Mouse (Mus musculus) midbrain, postnatal 0 days (tissue): ENCODE measurements around the gene Tmem39b. TPM values are rescaled to one million over a fixed set of nuclear protein-coding genes. Genes with fewer than 3 reads are reported as not detected.
A peak's percentile ranks its signal among the peaks of the same experiment; 100 is the strongest.
"Not testable (repeated sequence)": the region's sequence is repeated elsewhere in the genome, so short reads cannot be mapped to it uniquely, and the experiment has no call there.

Experiments used
- ATAC-seq: fragments of 200-750 bp; cut with Nextera tagmentation; 2 replicates; pipeline ENCODE4 v1.8.0; 2017; ENCODE audit warnings: moderate number of reproducible peaks, mild to moderate bottlenecking, moderate TSS enrichment, moderate library complexity; ENCODE audit not compliant: low FRiP score
- DNase-seq: peaks from one replicate; pipeline ENCODE4 v3.0.0-alpha.2; 2015; ENCODE audit warnings: low spot score
- H3K27ac ChIP-seq: fragments of 300-500 bp; sonication (generic); 2 replicates; pipeline ENCODE4 v1.5.1; 2014; ENCODE audit warnings: low read depth, mild to moderate bottlenecking, low read length, mixed read lengths
- H3K27me3 ChIP-seq: fragments of 300-500 bp; sonication (generic); 2 replicates; pipeline ENCODE4 v1.6.1; 2014; ENCODE audit warnings: low read length, control low read depth, mixed read lengths; ENCODE audit not compliant: insufficient read depth
- H3K36me3 ChIP-seq: fragments of 300-500 bp; sonication (generic); 2 replicates; pipeline ENCODE4 v1.6.1; 2014; ENCODE audit warnings: low read length, control low read depth, mixed read lengths; ENCODE audit not compliant: insufficient read depth
- H3K4me1 ChIP-seq: fragments of 300-500 bp; sonication (generic); 2 replicates; pipeline ENCODE4 v1.6.1; 2014; ENCODE audit warnings: mild to moderate bottlenecking, control low read depth, antibody characterized with exemption, low read length, mixed read lengths; ENCODE audit not compliant: insufficient read depth
- H3K4me2 ChIP-seq: fragments of 300-500 bp; sonication (generic); 2 replicates; pipeline ENCODE4 v1.6.1; 2014; ENCODE audit warnings: low read depth, mild to moderate bottlenecking, low read length, mixed read lengths; ENCODE audit not compliant: poor library complexity, severe bottlenecking
- H3K4me3 ChIP-seq: fragments of 300-500 bp; sonication (generic); 2 replicates; pipeline ENCODE4 v1.5.1; 2014; ENCODE audit warnings: low read depth, mild to moderate bottlenecking, low read length, moderate library complexity
- H3K9ac ChIP-seq: fragments of 300-500 bp; sonication (generic); replicated peaks from 2 replicates; pipeline ENCODE4 v1.6.1; 2014; ENCODE audit warnings: mild to moderate bottlenecking, low read length, moderate library complexity, mixed read lengths; ENCODE audit not compliant: poor library complexity, severe bottlenecking
- H3K9me3 ChIP-seq: fragments of 300-500 bp; sonication (generic); 2 replicates; pipeline ENCODE4 v1.6.1; 2016; ENCODE audit warnings: low read length, control low read depth
- CTCF ChIP-seq: IDR thresholded peaks from 2 replicates; pipeline ENCODE4 v1.5.1; 2016; ENCODE audit warnings: antibody characterized with exemption, mild to moderate bottlenecking
- WGBS: fragments of 180-500 bp; shearing (Covaris S2); extraction: QIAGEN DNeasy Blood & Tissue Kit; methylation state at CpG from one replicate; pipeline ENCODE4 v1.1.7; 2014; 5-methylcytosine and 5-hydroxymethylcytosine counted together
- polyA plus RNA-seq: library from polyadenylated mRNA; unstranded; fragments of >200 nt; fragmentation: Nextera tagmentation; extraction: Ambion mirVana; gene quantifications from 2 replicates; pipeline ENCODE4 v1.2.1, GENCODE M21; 2015
- total RNA-seq: library from RNA; depleted of rRNA; stranded (reverse); fragments of >200 nt; gene quantifications from 2 replicates; pipeline ENCODE4 v1.2.3, GENCODE M21; 2014

Gene Tmem39b
- total and polyA plus RNA-seq, 2 experiments from 2014 or later = 16.4 to 29.6 TPM

GRCm38 (mm10) chr4:129741974-129742231, 45.3 kb upstream of the Tmem39b start:
- DNase-seq (no peak), ATAC-seq (peak; percentile 67)
- peak overlapping the region; percentile 67 for H3K4me2 ChIP-seq
- H3K4me1 ChIP-seq = peaks cover 3% of the 10 kb centered on the region; the same call in 1 of the 2 replicates
- WGBS = under 1% methylated on average over 33 of the region's 34 CpGs
- H3K36me3 ChIP-seq = no peaks in the 10 kb centered on the region
- peak overlapping the region; percentile 99 for H3K27ac ChIP-seq
- H3K9me3 ChIP-seq = no peaks in the 10 kb centered on the region
- peak overlapping the region; percentile 99 for H3K9ac ChIP-seq
- no peaks in the 10 kb centered on the region for H3K27me3 ChIP-seq
- peak overlapping the region; percentile 100 for H3K4me3 ChIP-seq
- TF ChIP-seq CTCF = no peak

- Histone ChIP-seq H3K27ac (peak overlapping the region; percentile 99), H3K4me2 (peak overlapping the region; percentile 67), H3K4me1 (peaks cover 3% of the 10 kb centered on the region; the same call in 1 of the 2 replicates), H3K9ac (peak overlapping the region; percentile 99), H3K4me3 (peak overlapping the region; percentile 100), H3K9me3 (no peaks in the 10 kb centered on the region), H3K27me3 (no peaks in the 10 kb centered on the region), H3K36me3 (no peaks in the 10 kb centered on the region)
- DNase-seq = peak; percentile 34
- peak; percentile 1; the same call in 1 of the 2 replicates for ATAC-seq
- TF ChIP-seq CTCF = no peak
- under 1% methylated on average over 62 of the region's 62 CpGs for WGBS
These were observed 44.8 kb upstream of the Tmem39b start for GRCm38 (mm10) chr4:129741251-129741973.

- H3K4me1 ChIP-seq = peaks cover 3% of the 10 kb centered on the region; the same call in 1 of the 2 replicates
- ATAC-seq = no peak
- 68% methylated on average over 4 of the region's 4 CpGs for WGBS
These were observed 42.5 kb upstream of the Tmem39b start for GRCm38 (mm10) chr4:129739111-129739645.

GRCm38 (mm10) chr4:129736173-129736572, 39.5 kb upstream of the Tmem39b start:
- no peak for DNase-seq
- Histone ChIP-seq H3K9ac (no peak overlapping the region), H3K4me2 (no peak overlapping the region), H3K27ac (no peak overlapping the region), H3K4me3 (no peak overlapping the region), H3K9me3 (no peaks in the 10 kb centered on the region), H3K4me1 (no peaks in the 10 kb centered on the region), H3K27me3 (no peaks in the 10 kb centered on the region), H3K36me3 (no peaks in the 10 kb centered on the region)
- TF ChIP-seq CTCF = no peak
- whole genome bisulfite sequencing = 92% methylated on average over 1 of the region's 1 CpGs
- no peak for ATAC-seq

More at GRCm38 (mm10) chr4:129739111-129739645, 42.5 kb upstream of the Tmem39b start:
- no peaks in the 10 kb centered on the region for H3K36me3 ChIP-seq
- H3K4me2 ChIP-seq = peak overlapping the region; percentile 26; the same call in 1 of the 2 replicates
- no peaks in the 10 kb centered on the region for H3K9me3 ChIP-seq
- DNase-seq = no peak
- H3K27ac ChIP-seq = no peak overlapping the region
- no peak for TF ChIP-seq CTCF
- no peak overlapping the region for H3K9ac ChIP-seq
- H3K4me3 ChIP-seq = 0 out of 2 replicates have a peak overlapping the region, but pooled peaks have one; percentile 10
- H3K27me3 ChIP-seq = no peaks in the 10 kb centered on the region

- not testable (repeated sequence) for H3K4me2 ChIP-seq, H3K4me3 ChIP-seq, H3K9ac ChIP-seq, DNase-seq, H3K27ac ChIP-seq, H3K27me3 ChIP-seq, ATAC-seq, H3K4me1 ChIP-seq, H3K9me3 ChIP-seq, H3K36me3 ChIP-seq
- WGBS = 100% methylated on average over 3 of the region's 4 CpGs
These were observed 38.8 kb upstream of the Tmem39b start for GRCm38 (mm10) chr4:129735485-129735884.

- Histone ChIP-seq H3K9me3 (no peaks in the 10 kb centered on the region), H3K9ac (no peak overlapping the region)
- no peak for TF ChIP-seq CTCF
These were observed 34.8 kb upstream of the Tmem39b start for GRCm38 (mm10) chr4:129731423-129731822.

More at GRCm38 (mm10) chr4:129731423-129731822, 34.8 kb upstream of the Tmem39b start:
- H3K27me3 ChIP-seq = no peaks in the 10 kb centered on the region
- H3K4me1 ChIP-seq = no peaks in the 10 kb centered on the region
- H3K4me3 ChIP-seq = no peak overlapping the region
- H3K36me3 ChIP-seq = peaks cover 7% of the 10 kb centered on the region; the same call in 1 of the 2 replicates
- ATAC-seq = no peak
- H3K27ac ChIP-seq = no peak overlapping the region
- no peak for DNase-seq
- WGBS = 86% methylated on average over 5 of the region's 5 CpGs
- no peak overlapping the region for H3K4me2 ChIP-seq
